Mouse (Mus musculus) urinary bladder, postnatal 4 days (tissue): ENCODE measurements around the gene Crx.
A peak's percentile ranks its signal among the peaks of the same experiment; 100 is the strongest.
"Not testable (repeated sequence)": the region's sequence is repeated elsewhere in the genome, so short reads cannot be mapped to it uniquely, and the experiment has no call there.

Experiments used
- DNase-seq, 2 experiments: peaks; one replicate each; pipeline ENCODE4 v3.0.0; 2021 to 2022; ENCODE audit warnings: low spot score in 2 of 2

The Crx gene

DNA sequence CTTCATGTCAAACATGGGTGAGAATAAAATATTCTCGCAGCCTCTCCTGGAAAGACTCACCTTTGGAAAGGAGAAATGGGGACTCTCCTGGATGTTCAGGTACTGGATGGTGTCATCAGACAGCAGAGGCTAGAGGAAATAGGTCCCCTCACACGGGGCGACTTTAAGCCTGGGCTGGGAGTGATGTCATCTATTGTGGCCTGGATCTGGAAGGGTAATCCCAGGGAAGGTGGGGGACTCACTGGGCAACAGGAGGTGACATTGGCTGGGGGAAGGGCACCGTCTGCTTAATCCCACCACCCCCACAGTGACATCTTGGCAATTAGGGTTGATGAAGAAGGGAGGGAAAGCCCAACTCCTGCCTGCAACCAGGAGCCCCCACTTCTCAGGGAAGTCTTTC, at the start of gene Crx:
Gene Crx, minus strand, starts transcription at position 213 of the 400 bp plus-strand sequence.
- no peak for DNase-seq

DNA sequence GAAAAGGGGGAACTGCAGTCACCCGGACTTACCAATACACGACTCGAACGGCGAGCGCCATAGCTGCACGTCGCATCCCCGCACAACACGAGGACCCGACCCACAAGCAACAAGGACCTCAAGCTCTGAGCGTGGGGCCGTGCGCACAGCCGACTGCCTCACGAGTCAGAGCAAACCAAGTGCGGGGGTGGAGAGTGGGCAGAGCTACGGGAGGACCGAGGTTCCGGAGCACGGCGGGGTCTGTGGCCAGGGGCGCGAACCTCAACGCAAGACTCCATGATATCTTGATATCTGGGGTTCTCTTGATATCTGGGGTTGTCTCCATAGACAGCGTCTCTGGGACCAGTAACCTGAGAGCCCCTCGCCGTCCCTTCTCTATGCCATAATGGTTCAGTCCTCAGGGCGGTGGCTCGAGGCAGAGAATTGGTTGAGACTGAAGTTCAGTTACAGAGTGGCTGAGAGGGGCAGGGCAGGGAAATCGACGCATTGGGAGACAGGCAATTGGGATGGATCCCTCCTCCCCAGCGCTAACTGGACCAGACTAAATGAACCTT, 42.5 kb upstream of the Crx start, which contains the start of gene Selenow:
Gene Selenow, minus strand, starts transcription at position 183 of the 554 bp plus-strand sequence.
- peak; percentile 87 to 88 for DNase-seq

DNA sequence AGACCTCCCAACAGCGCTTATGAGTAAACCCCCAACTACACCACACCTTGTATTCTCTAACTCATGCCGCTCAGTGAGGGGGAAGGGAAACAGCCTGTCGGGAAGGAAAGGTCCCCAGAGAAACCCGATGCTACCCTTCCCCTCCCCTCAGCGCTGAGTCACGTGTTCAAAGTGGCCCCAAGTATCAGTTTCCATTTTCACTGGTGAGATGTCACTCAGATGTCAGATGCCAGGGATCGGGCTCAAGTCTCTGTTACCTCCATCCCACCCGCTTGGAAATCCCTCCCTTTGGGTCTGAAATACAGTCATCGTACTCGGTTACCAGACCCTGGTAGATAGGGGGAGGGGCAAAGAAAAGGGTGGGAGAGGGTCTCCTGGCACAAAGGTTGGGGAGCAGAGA, 42.0 kb upstream of the Crx start:
- DNase-seq: no peak

DNA sequence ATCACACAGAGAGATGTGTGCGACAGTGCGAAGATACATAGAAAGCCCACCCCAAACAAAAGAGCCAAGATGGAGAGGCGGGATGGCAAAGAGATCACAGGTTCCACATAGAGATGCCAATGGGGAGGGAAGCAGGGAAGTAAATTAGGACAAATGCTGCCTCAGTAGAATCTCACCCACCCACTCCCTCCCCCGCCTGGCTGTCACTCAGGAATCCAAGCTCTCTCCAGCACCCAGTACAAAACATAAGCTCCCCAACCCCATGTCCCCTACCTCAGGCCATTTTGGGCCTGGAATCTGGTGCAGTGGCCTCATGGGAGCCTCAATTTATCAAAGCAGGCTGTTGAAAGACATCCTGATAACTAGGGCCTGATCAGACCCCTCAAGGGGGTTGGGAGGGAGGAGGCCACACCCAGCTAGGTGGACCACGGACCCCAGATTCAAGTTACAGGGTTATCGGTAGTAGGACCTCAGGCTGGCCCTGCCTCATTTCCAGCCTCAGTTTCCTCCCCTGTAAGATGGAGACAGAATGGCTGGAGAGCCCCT, 41.0 kb upstream of the Crx start:
- no peak for DNase-seq

DNA sequence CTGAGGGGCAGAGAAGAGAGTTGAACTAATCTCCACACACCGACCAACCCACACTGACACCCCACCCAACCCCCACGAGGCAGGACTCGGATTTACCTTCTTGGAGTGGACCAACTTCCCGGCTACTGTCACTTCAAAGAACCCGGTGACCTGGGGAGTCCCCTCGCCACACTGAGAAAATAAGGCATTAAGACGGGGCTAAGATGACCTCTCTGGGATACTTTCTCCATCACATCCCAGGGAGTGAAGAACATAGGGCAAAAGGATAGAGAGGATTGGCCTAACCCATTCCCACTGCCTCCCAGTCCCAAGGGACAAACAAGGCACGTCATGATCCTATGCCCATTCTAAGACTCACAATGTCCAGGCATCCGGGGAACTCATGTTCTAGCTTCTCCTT, 40.2 kb upstream of the Crx start:
- DNase-seq: no peak

DNA sequence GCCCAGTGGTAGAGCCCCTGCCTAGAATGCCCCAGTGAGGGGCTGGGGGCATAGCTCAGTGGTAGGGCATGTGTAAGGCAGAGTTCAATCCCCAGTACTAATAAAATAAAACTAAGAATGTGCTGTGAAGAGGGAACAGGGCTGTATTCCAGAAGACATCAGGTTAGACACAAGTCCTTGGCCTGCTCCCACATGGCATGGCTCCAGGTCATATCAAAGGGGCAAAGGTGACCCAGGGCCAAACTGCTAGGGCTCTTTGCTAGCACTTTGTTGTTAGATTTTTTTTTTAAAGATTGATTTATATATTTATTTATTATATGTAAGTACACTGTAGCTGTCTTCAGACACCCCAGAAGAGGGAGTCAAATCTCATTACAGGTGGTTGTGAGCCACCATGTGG, 38.6 kb upstream of the Crx start:
- no peak for DNase-seq

DNA sequence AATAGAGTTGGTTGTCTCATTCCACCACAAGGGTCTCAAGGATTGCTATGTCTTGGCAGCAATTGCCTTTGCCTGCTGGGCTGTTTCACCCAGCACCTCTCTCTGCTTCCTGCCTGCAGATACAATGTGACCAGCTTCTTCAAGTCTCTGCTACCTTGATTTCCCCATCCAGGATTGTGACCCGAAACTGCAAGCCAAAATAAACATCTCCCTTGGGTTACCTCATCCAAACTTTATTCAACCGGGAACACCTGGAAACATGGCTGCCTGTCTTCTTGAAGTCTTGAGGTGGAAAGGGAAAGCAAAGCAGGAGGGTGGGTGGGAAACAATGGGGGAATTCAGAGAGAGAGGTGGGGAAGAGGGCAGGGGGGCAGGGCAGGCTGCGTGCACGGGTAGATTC, 37.2 kb upstream of the Crx start:
- no peak for DNase-seq

DNA sequence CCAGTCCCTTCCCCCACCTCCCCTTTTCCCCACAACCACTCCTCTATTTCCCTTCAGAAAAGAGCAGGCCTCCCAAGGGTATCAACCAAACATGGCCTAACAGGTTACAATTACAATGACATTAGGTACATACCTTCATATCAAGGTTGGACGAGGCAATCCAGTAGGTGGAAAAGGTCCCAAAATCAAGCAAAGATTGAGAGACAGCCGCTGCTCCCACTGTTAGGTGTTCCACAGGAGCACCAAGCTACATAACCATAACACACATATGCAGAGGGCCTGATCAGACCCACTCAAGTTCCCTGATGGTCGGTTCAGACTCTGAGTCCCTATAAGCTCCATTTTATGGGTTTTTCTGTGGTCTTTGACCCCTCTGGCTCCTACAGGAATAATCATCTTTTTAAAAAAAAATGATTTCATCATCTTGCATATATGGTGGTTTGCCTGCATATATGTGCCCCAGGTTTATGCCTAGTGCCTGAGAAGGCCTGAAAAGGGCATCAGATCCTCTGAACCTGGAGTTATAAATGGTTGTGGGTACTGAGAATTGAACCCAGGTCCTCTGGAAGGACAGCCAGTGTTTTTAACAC, 36.5 kb upstream of the Crx start:
- DNase-seq: no peak

DNA sequence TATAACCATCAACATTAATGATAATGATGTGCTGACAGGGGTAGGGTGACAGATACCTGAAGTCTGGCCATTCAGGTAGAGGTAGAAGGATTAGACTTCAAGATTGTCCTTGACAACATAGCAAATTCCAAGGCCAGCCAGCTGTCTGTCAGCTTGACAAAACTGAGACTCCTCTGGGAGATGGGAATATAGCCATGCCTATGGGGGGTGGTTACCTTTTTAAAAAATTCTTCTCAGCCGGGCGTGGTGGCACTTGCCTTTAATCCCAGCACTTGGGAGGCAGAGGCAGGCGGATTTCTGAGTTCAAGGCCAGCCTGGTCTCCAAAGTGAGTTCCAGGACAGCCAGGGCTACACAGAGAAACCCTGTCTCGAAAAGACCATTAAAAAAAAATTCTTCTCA, 35.9 kb upstream of the Crx start:
- not testable (repeated sequence) for DNase-seq

DNA sequence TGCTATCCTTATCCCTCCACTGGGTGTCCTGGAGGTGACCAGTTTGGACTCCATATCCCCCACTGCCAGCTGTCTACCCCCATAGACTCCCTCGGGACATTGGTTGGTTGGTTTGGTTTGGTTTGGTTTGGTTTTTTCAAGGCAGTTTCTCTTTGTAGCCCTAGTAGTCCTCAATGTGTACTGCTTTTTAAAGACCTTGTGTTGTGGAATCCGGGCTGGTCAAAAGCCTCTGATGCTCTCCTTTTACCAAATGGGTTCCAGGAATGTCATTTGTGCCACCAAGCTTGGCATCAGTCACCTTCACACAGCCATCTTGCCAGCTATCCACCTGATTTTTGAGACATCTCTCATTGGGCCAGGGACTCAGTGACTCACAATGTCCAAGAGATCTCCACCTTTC, 35.0 kb upstream of the Crx start:
- no peak for DNase-seq

DNA sequence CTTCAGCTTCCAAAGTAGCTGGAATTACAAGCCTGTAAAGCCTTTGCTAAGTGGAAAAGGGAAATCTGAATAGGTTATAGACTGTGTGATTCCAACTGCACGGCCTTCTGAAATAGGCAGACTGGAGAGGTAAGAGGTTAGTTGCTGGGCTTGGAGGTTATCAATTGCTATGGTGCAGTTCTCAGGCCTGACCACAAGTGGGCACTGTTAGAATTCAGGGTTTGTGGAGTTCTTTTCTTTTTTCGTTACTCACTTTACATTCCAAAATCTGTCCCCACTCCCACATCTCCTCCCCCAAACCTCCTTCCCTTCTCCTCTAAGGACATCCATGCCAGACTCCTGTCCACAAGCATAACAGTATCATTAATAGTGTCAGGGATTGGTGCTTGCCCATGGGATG, 34.5 kb upstream of the Crx start:
- no peak for DNase-seq

DNA sequence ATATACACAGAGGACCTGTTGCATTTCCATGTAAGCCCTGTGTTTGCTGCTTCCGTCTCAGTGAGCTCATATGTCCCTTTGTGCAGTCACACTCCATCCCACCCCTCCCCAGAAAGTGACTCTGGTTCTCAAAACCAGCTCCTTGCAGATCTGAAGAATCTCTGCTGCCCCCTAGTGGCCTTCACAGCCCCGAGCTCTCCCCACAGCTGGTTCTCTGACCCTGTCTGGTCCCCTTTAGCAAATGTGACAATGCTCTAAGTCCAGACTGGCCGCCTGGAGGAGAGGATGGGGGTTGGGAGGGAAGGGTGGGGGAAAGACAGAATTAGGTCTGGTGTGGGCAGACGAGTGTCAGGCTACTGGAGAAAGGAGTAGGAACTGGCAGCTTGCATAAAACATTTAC, 32.4 kb upstream of the Crx start:
- DNase-seq: peak; percentile 51 to 83

DNA sequence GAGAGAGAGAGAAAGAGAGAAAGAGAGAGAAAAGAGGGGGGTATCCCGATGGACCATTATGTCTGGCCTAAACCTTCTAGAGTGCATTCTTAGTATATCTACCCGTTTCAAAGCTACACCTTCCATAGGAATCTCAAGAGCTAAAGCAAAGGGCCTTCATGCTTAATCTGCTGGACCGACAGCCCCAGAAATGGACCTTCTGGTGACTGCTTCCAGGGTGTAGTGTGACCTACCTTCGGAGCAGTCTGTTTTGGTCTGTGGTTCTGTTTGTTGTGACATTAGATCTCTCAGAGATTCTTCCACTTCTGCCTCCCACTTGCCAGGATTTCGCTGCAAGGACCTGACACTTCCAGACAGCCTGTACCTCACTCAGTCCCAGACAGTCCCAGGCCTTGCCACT, 30.8 kb upstream of the Crx start:
- no peak for DNase-seq

DNA sequence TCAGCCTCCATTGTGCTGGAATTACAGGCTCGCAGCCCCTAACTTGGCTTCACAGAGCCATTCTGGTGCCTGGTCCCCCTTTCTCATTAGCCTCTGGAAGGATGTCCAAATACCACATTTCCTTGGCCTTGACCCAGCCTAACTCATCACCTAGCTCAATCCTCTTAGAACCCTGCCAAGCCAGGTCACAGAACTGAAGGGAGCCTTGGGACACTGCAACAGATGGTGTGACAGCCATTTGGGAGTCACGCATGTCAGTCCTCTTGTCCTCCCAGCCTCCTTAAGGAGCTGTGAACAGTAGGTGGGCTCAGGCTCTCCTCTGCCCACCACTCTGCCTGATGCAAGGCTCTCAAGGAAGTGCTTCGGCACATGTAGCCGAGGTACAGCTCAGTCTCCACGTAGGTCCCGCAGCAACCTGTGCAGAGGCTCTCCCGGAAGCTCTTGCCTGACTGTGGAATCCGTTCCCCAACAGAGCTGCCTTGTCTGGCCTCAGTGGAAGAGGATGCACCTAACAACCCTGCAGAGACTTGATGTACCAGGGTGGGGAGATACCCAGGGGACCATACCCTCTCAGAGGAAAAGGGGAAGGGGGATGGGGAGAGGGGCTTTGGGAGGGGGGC, 28.3 kb upstream of the Crx start:
- DNase-seq: no peak

DNA sequence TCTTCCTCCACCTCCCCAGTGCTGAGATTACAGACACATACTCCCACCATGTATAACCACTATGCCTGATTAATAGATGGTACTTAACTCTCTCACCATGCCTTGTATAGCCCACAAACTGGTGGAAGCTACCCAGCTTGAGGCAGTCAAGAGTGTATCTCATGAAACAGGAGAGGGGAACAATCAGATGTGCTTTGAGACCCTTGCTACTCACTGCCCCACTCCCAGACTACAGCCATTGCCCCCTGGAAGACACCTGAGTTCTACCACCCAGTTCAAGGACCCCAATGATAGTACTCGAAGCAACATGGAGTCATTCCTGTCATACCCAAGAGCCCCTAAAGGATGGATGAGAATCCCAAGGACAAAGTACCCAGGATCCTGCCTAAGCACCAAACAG, 26.8 kb upstream of the Crx start:
- no peak for DNase-seq

DNA sequence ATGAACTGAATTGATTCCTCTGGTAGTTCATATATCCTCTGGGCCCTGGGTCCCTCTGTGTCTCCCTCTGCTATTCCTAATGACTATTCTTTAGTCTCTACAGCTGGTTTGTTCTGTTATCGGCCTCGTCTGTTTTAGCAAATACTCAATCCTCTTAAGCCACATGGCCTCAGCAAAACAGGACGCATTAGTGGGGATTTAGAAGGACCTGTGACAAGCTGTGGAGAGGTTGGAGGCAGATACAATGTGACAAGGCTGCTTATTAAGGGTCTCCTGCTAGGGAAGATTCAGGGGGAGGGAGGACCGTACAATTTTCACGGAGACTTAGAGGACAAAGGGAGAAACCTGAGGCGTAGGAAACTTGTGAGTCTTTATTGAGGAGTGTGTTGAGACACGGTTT, 26.1 kb upstream of the Crx start:
- no peak for DNase-seq

DNA sequence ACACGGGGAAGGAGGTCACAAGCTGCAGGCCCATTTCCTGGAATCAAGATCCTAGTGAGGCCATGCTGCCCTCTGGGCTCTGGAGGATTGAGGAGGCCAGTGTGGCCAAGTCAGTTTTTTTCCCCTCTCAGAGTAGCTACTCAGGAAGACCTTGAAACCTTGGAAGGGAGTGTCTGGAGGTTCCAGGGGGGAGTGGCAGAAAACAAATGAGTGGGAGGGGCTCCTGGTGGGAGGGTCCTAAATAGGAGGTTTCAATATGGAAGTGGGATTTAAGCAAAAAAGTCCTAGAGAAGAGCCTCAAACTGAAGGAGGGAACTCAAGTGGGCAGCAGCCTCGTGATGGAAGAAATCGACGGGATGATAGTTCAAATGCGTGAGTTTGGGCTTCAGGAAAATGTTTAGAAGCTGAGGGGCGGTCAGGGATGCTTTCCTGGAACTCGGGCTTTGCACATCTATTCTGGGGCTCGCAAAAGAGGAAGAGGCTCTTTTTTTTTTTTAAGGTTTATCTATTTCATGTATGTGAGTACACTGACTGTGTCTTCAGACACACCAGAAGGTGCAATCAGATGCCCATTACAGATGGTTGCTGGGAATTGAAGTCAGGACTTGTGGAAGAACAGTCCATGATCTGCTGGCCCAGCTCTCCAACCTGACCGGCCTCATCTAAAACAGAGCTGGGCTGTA, 21.7 kb upstream of the Crx start:
- DNase-seq: no peak

DNA sequence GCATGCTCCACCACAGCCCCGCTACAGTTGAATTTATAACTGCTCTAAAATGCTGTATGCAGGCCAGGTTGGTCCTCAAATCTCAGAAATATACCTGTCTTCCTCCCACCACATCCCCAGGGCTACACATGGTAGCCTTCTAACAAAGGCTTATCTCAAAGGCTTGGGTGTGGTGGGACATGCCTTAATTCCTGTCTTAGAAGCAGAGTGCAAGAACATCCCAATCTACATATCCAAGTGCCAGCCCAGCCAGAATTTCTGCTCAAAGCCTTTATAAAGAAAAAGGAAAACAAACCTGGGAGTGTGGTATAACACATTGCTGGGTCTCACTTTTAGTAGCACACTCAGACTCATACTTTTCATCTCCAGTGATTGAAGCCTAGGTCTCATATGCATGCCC, 14.5 kb upstream of the Crx start:
- no peak for DNase-seq

DNA sequence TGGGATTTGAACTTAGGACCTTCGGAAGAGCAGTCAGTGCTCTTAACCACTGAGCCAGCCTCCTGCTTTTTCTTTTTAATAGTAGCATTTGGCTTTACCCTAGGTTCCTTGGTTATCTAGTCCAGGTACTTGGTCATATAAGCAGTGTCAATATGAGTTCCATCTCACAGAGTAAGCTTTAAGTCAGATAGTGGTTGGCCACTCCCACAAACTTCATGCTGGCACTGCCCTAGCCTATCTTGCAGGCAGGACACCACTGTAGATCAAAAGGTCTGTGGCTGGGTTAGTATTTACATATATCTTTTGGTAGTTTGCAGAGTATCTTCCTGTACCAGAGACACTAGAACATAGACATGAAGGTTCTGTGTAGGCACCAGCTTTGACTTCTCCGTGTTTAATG, 4.4 kb upstream of the Crx start:
- no peak for DNase-seq

DNA sequence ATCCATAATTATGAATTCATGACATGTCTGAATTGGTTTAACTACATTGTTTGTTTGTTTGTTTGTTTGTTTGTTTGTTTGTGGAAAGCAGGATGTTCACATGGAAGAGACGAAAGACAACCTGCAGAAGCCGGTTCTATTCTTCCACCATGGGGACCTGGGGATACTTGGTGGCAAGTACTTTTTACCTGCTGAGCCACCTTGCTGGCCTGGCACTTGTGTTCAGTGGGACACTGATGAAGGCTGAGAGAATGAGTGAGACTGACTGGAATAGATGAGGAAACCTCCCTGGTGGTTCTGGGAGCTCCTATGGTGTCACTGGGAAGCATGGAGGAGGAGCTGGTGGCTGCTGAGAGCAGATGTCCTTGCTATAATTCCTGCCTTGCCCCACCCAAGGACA, 2.5 kb upstream of the Crx start, which contains the start of gene Crxos:
Gene Crxos, plus strand, starts transcription at position 301 of the 400 bp plus-strand sequence.
- DNase-seq: no peak

DNA sequence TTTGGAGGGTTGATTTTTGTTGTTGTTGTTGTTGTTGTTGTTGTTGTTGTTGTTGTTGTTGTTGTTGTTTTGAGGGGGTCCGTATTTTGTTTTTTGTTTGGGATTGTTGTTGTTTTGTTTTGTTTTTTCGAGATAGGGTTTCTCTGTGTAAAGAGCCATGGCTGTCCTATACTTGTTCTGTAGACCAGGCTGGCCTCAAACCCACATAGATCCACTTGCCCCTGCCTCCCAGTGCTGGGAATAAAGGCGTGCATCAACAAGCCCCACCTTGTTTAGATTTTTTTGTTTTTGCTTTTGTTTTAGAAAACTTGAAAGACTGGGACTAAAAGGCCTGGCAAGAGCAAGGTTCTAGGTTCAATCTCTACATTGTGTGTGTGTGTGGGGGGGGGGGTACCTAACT, 2.1 kb upstream of the Crx start:
- no peak for DNase-seq

DNA sequence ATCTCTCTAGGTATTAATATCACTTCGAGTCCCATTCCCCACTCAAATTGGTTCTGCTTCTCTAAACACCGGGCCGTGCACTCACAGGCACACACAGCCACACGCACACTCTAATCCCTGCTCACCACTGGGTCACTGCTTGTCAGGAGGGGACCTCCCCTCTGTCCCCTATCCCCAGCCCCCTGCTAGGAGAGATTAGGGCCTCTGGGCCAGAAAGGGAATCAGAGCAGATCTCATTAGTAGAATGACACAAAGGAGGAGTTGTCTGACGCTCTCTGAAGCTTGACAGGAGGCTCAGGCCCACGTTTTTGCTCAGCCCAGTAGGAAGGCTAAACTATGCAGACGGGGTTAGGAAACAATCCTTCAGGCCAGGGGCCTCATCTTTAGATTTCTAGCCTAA, 1.6 kb upstream of the Crx start:
- no peak for DNase-seq

DNA sequence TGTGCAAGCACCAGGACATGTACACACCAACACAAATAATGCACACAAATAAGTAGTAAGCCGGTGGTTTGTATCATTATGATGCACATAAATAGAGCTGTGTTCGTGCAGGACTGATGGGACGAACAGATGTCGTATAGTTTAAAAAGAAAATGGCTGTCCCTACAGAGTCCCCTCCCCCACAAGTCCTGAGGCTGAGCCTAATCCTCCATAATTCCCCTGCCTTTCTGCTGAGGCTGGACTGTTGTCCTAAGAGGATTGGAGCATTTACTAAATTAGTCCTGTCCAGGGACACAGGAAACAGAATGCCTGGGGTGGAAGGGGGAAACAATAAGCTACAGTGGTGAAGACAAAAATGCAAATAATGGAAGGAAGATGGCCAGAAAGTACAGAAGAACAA, 15.7 kb downstream of the Crx start:
- peak in 1 of 2 experiments; percentile 4 for DNase-seq
